8 mouse cellular contexts compared by ENCODE assay signal in genomic region chr10:62847069-62847626, GRCm38 (mm10). TPM values are rescaled to one million over a fixed set of nuclear protein-coding genes. Genes with fewer than 3 reads are reported as not detected.
DNase-seq lines count a peak whose midpoint lies in the region; ATAC-seq and TF ChIP-seq lines count a peak whose summit lies in the region.

No protein-coding gene starts in this region.

- H3K4me1 ChIP-seq in heart, embryonic 13.5 days = peaks cover 34% of the 10 kb centered on the region
- H3K4me1 ChIP-seq in heart, embryonic 10.5 days = peaks cover 27% of the 10 kb centered on the region; the same call in 1 of the 2 replicates

- DNase-seq in heart, embryonic 10.5 days (ENCODE audit: low spot score) = no peak
- DNase-seq in cerebellum, adult 11-12 months = peak; percentile 73
- DNase-seq in kidney, postnatal 25 days = peak; percentile 61
- DNase-seq in spleen, adult 12 weeks (ENCODE audit: low spot score) = no peak
- no peak for DNase-seq in urinary bladder, postnatal 25 days (ENCODE audit: low spot score)

- H3K79me2 ChIP-seq in C2C12 (ENCODE audit: control insufficient read depth, insufficient read depth) (no peaks in the 10 kb centered on the region), myocyte (ENCODE audit: control insufficient read depth, insufficient read depth) (no peaks in the 10 kb centered on the region)

- no peaks in the 10 kb centered on the region for H3K27me3 ChIP-seq in heart, embryonic 13.5 days (replicated peaks)
- no peaks in the 10 kb centered on the region for H3K27me3 ChIP-seq in heart, embryonic 10.5 days (ENCODE audit: insufficient read depth, poor library complexity, severe bottlenecking)
- H3K27me3 ChIP-seq in C2C12 (ENCODE audit: control insufficient read depth, insufficient read depth, insufficient read length) (no peaks in the 10 kb centered on the region), myocyte (ENCODE audit: control insufficient read depth, insufficient read depth, insufficient read length) (no peaks in the 10 kb centered on the region)

- H3ac ChIP-seq in C2C12 (ENCODE audit: control insufficient read depth, insufficient read length, low read depth) = no peak overlapping the region
- H3ac ChIP-seq in myocyte (ENCODE audit: control insufficient read depth, insufficient read length) = no peak overlapping the region

- no peak overlapping the region for H3K4me3 ChIP-seq in heart, embryonic 13.5 days
- H3K4me3 ChIP-seq in heart, embryonic 10.5 days = no peak overlapping the region
- no peak overlapping the region for H3K4me3 ChIP-seq in C2C12 (ENCODE audit: insufficient read depth, poor library complexity, severe bottlenecking)
- H3K4me3 ChIP-seq in myocyte = no peak overlapping the region

- H3K9ac ChIP-seq in heart, embryonic 13.5 days = 0 out of 2 replicates have a peak overlapping the region, but pooled peaks have one; percentile 28

- 0 out of 2 replicates have a peak overlapping the region, but pooled peaks have one; percentile 3 for H3K27ac ChIP-seq in heart, embryonic 13.5 days (replicated peaks)
- H3K27ac ChIP-seq in heart, embryonic 10.5 days = no peak overlapping the region

- H3K79me3 ChIP-seq in C2C12 (ENCODE audit: low read depth) = no peaks in the 10 kb centered on the region

- no peak for TF ChIP-seq POLR2A in myocyte (IDR thresholded peaks at IDR 0.05; ENCODE audit: insufficient read length, low read depth)

- no peaks in the 10 kb centered on the region for H3K36me3 ChIP-seq in heart, embryonic 13.5 days
- H3K36me3 ChIP-seq in heart, embryonic 10.5 days = no peaks in the 10 kb centered on the region
- H3K36me3 ChIP-seq in C2C12 (ENCODE audit: control insufficient read depth, insufficient read depth) (no peaks in the 10 kb centered on the region), myocyte (ENCODE audit: control insufficient read depth, insufficient read depth) (no peaks in the 10 kb centered on the region)

- no peak for ATAC-seq in heart, embryonic 13.5 days (ENCODE audit: extremely low read depth, insufficient number of reproducible peaks, low FRiP score, low TSS enrichment)

- TF ChIP-seq CTCF in C2C12 (IDR thresholded peaks at IDR 0.05; ENCODE audit: control insufficient read depth, insufficient read depth, insufficient read length) = peak; percentile 13

- H3K4me2 ChIP-seq in heart, embryonic 13.5 days = no peak overlapping the region
- no peak overlapping the region for H3K4me2 ChIP-seq in myocyte (ENCODE audit: low read depth)

- 70% methylated on average over 12 of the region's 12 CpGs for WGBS in heart, embryonic 13.5 days
- WGBS in heart, embryonic 10.5 days = 82% methylated on average over 12 of the region's 12 CpGs

- no peaks in the 10 kb centered on the region for H3K9me3 ChIP-seq in heart, embryonic 13.5 days
- H3K9me3 ChIP-seq in heart, embryonic 10.5 days = no peaks in the 10 kb centered on the region

TF ChIP-seq in C2C12, 6 proteins besides CTCF, POLR2A, EP300 and RAD21:
- TF ChIP-seq CEBPB (IDR thresholded peaks at IDR 0.05; ENCODE audit: low read depth) (no peak), MAX (IDR thresholded peaks at IDR 0.05) (no peak)

TF ChIP-seq in myocyte, 11 proteins besides CTCF, POLR2A, EP300 and RAD21:
- peak in 1 of 3 experiments; percentile 21 for TF ChIP-seq MYOD1 (IDR thresholded peaks at IDR 0.05; ENCODE audit: control insufficient read depth in 1 of 3, insufficient read length in 2 of 3, low read depth in 2 of 3)
- no peak for TF ChIP-seq POLR2AphosphoS2 (IDR thresholded peaks at IDR 0.05; ENCODE audit: insufficient read length, low read depth)
- no peak for TF ChIP-seq CEBPB (IDR thresholded peaks at IDR 0.05; ENCODE audit: insufficient read depth, poor library complexity, severe bottlenecking)
- peak; percentile 22 for TF ChIP-seq USF1 (IDR thresholded peaks at IDR 0.05; ENCODE audit: low read depth)
- no peak for TF ChIP-seq TCF12 (IDR thresholded peaks at IDR 0.05; ENCODE audit: insufficient read depth, poor library complexity, severe bottlenecking)
- no peak for TF ChIP-seq MAX (IDR thresholded peaks at IDR 0.05; ENCODE audit: low read depth)
- no peak for TF ChIP-seq SRF (IDR thresholded peaks at IDR 0.05; ENCODE audit: control insufficient read depth, insufficient read length, low read depth)
- TF ChIP-seq MYOG (IDR thresholded peaks at IDR 0.05; ENCODE audit: control insufficient read depth in 1 of 3, insufficient read depth in 1 of 3, insufficient read length in 2 of 3, low read depth in 2 of 3) = no peak

RNA-seq across cellular contexts. Expression of gene Ccar1, which starts 55.1 kb away (rescaled TPM):
- polyA plus RNA-seq in heart, embryonic 13.5 days (2015; fragmentation: Nextera tagmentation; extraction: Ambion mirVana) = 75.3 and 87.0 TPM in 2 replicates
- polyA plus RNA-seq in heart, embryonic 10.5 days (2016; fragmentation: Nextera tagmentation; extraction: Ambion mirVana) = 106 and 127 TPM in 2 replicates
- 24.7 TPM for polyA plus RNA-seq in C2C12 (2012; fragmentation: generic; extraction: Trizol)
- 27.8 TPM for polyA plus RNA-seq in myocyte (2012; fragmentation: generic; extraction: Trizol)

Comparison
In these comparisons a context has a peak if more than half of its experiments do, and no peak if none do; other contexts are left out.
1. DNase-seq: peak in cerebellum, adult 11-12 months (single experiment) and kidney, postnatal 25 days (2 of 2); none in heart, embryonic 10.5 days (single experiment), spleen, adult 12 weeks (single experiment) and urinary bladder, postnatal 25 days (single experiment).